Mouse (Mus musculus): ENCODE data around the gene Kcnj10. TPM values are rescaled to one million over a fixed set of nuclear protein-coding genes. Genes with fewer than 3 reads are reported as not detected.

Kcnj10 gene
- polyA plus RNA-seq, 1 experiment from 2014 or later, result not detected

- no peak overlapping the region for H3K27ac ChIP-seq (replicated peaks)
- peaks cover 5% of the 10 kb centered on the region; the same call in 1 of the 2 replicates for H3K9me3 ChIP-seq
- no peak for ATAC-seq (ENCODE audit: extremely low read depth, insufficient number of reproducible peaks, low FRiP score, low TSS enrichment)
- H3K4me3 ChIP-seq, result no peak overlapping the region
- H3K27me3 ChIP-seq (replicated peaks), result peaks cover 72% of the 10 kb centered on the region
- H3K4me1 ChIP-seq, result peaks cover 10% of the 10 kb centered on the region; the same call in 1 of the 2 replicates
- no peak overlapping the region for H3K4me2 ChIP-seq
- no peak overlapping the region for H3K9ac ChIP-seq
- 0 out of 2 replicates have a peak, but pooled peaks cover 7% of the 10 kb centered on the region for H3K36me3 ChIP-seq
- 56% methylated on average over 6 of the region's 6 CpGs for WGBS
Measured at GRCm38 (mm10) chr1:172323801-172324359, 17.1 kb upstream of the Kcnj10 start.

- Histone ChIP-seq H3K4me3 (no peak overlapping the region), H3K36me3 (0 out of 2 replicates have a peak, but pooled peaks cover under 1% of the 10 kb centered on the region), H3K4me2 (no peak overlapping the region), H3K9me3 (peaks cover 5% of the 10 kb centered on the region; the same call in 1 of the 2 replicates), H3K4me1 (peaks cover 10% of the 10 kb centered on the region; the same call in 1 of the 2 replicates), H3K9ac (no peak overlapping the region), H3K27me3 (replicated peaks) (peaks cover 80% of the 10 kb centered on the region), H3K27ac (replicated peaks) (no peak overlapping the region)
- WGBS, result 14% methylated on average over 7 of the region's 7 CpGs
- ATAC-seq (ENCODE audit: extremely low read depth, insufficient number of reproducible peaks, low FRiP score, low TSS enrichment), result no peak; the same call in 1 of the 2 replicates
Measured at GRCm38 (mm10) chr1:172324725-172325124, 16.3 kb upstream of the Kcnj10 start.

GRCm38 (mm10) chr1:172325680-172326535, 15.1 kb upstream of the Kcnj10 start:
- WGBS, result 18% methylated on average over 94 of the region's 94 CpGs

GRCm38 (mm10) chr1:172326684-172327083, 14.3 kb upstream of the Kcnj10 start:
- peak overlapping the region; percentile 52 for H3K4me3 ChIP-seq
- no peak for ATAC-seq (ENCODE audit: extremely low read depth, insufficient number of reproducible peaks, low FRiP score, low TSS enrichment)
- H3K9ac ChIP-seq, result peak overlapping the region; percentile 66; the same call in 1 of the 2 replicates
- H3K36me3 ChIP-seq, result no peaks in the 10 kb centered on the region
- H3K27me3 ChIP-seq (replicated peaks), result peaks cover 96% of the 10 kb centered on the region
- H3K4me2 ChIP-seq, result peak overlapping the region; percentile 81
- H3K9me3 ChIP-seq, result peaks cover 5% of the 10 kb centered on the region; the same call in 1 of the 2 replicates
- no peak overlapping the region for H3K27ac ChIP-seq (replicated peaks)
- WGBS, result 46% methylated on average over 11 of the region's 11 CpGs
- H3K4me1 ChIP-seq, result peaks cover 10% of the 10 kb centered on the region; the same call in 1 of the 2 replicates

More at GRCm38 (mm10) chr1:172325680-172326535, 15.1 kb upstream of the Kcnj10 start:
- H3K4me2 ChIP-seq, result peak overlapping the region; percentile 81
- peak overlapping the region; percentile 52 for H3K4me3 ChIP-seq
- peaks cover 5% of the 10 kb centered on the region; the same call in 1 of the 2 replicates for H3K9me3 ChIP-seq
- H3K9ac ChIP-seq, result peak overlapping the region; percentile 66
- H3K27me3 ChIP-seq (replicated peaks), result peaks cover 92% of the 10 kb centered on the region
- ATAC-seq (ENCODE audit: extremely low read depth, insufficient number of reproducible peaks, low FRiP score, low TSS enrichment), result no peak
- H3K4me1 ChIP-seq, result peaks cover 10% of the 10 kb centered on the region; the same call in 1 of the 2 replicates
- no peaks in the 10 kb centered on the region for H3K36me3 ChIP-seq
- H3K27ac ChIP-seq (replicated peaks), result no peak overlapping the region

GRCm38 (mm10) chr1:172327206-172328001, 13.6 kb upstream of the Kcnj10 start:
- 74% methylated on average over 16 of the region's 16 CpGs for WGBS
- Histone ChIP-seq H3K4me1 (peaks cover 10% of the 10 kb centered on the region; the same call in 1 of the 2 replicates), H3K4me2 (no peak overlapping the region), H3K27ac (replicated peaks) (no peak overlapping the region), H3K9ac (no peak overlapping the region), H3K4me3 (no peak overlapping the region), H3K27me3 (replicated peaks) (peaks cover 94% of the 10 kb centered on the region), H3K36me3 (no peaks in the 10 kb centered on the region), H3K9me3 (peaks cover 5% of the 10 kb centered on the region; the same call in 1 of the 2 replicates)
- no peak for ATAC-seq (ENCODE audit: extremely low read depth, insufficient number of reproducible peaks, low FRiP score, low TSS enrichment)

GRCm38 (mm10) chr1:172328041-172328440, 13.0 kb upstream of the Kcnj10 start:
- Histone ChIP-seq H3K9me3 (peaks cover 5% of the 10 kb centered on the region; the same call in 1 of the 2 replicates), H3K36me3 (no peaks in the 10 kb centered on the region)
- WGBS, result 66% methylated on average over 3 of the region's 3 CpGs

GRCm38 (mm10) chr1:172328461-172328860, 12.5 kb upstream of the Kcnj10 start:
- no peak overlapping the region for H3K4me3 ChIP-seq
- H3K4me2 ChIP-seq, result no peak overlapping the region
- peaks cover 93% of the 10 kb centered on the region for H3K27me3 ChIP-seq (replicated peaks)
- no peak overlapping the region for H3K9ac ChIP-seq
- H3K9me3 ChIP-seq, result peaks cover 5% of the 10 kb centered on the region; the same call in 1 of the 2 replicates
- 60% methylated on average over 7 of the region's 7 CpGs for WGBS
- no peak for ATAC-seq (ENCODE audit: extremely low read depth, insufficient number of reproducible peaks, low FRiP score, low TSS enrichment)
- H3K27ac ChIP-seq (replicated peaks), result no peak overlapping the region
- H3K4me1 ChIP-seq, result peaks cover 10% of the 10 kb centered on the region; the same call in 1 of the 2 replicates
- no peaks in the 10 kb centered on the region for H3K36me3 ChIP-seq

More at GRCm38 (mm10) chr1:172328041-172328440, 13.0 kb upstream of the Kcnj10 start:
- no peak overlapping the region for H3K27ac ChIP-seq (replicated peaks)
- no peak overlapping the region for H3K4me2 ChIP-seq
- H3K27me3 ChIP-seq (replicated peaks), result peaks cover 93% of the 10 kb centered on the region
- ATAC-seq (ENCODE audit: extremely low read depth, insufficient number of reproducible peaks, low FRiP score, low TSS enrichment), result no peak
- no peak overlapping the region for H3K9ac ChIP-seq
- peaks cover 10% of the 10 kb centered on the region; the same call in 1 of the 2 replicates for H3K4me1 ChIP-seq
- no peak overlapping the region for H3K4me3 ChIP-seq

GRCm38 (mm10) chr1:172329131-172329530, 11.9 kb upstream of the Kcnj10 start, which contains the start of gene Kcnj9:
TSS of gene Kcnj9 (minus strand) at chr1:172329318.
- no peaks in the 10 kb centered on the region for H3K36me3 ChIP-seq
- peaks cover 5% of the 10 kb centered on the region; the same call in 1 of the 2 replicates for H3K9me3 ChIP-seq
- H3K9ac ChIP-seq, result no peak within 1 kb of the TSS; the same call in 1 of the 2 replicates
- peaks cover 96% of the 10 kb centered on the region for H3K27me3 ChIP-seq (replicated peaks)
- H3K4me1 ChIP-seq, result peaks cover 10% of the 10 kb centered on the region; the same call in 1 of the 2 replicates
- no peak within 1 kb of the TSS for H3K4me2 ChIP-seq
- no peak for ATAC-seq (ENCODE audit: extremely low read depth, insufficient number of reproducible peaks, low FRiP score, low TSS enrichment)
- no peak within 1 kb of the TSS for H3K27ac ChIP-seq (replicated peaks)
- 17% methylated on average over 9 of the region's 9 CpGs for WGBS
- H3K4me3 ChIP-seq, result no peak within 1 kb of the TSS

GRCm38 (mm10) chr1:172329616-172330015, 11.4 kb upstream of the Kcnj10 start:
- Histone ChIP-seq H3K36me3 (no peaks in the 10 kb centered on the region), H3K9ac (no peak overlapping the region), H3K4me2 (no peak overlapping the region), H3K4me3 (no peak overlapping the region), H3K9me3 (peaks cover 5% of the 10 kb centered on the region; the same call in 1 of the 2 replicates), H3K4me1 (peaks cover 10% of the 10 kb centered on the region; the same call in 1 of the 2 replicates), H3K27ac (replicated peaks) (no peak overlapping the region), H3K27me3 (replicated peaks) (peaks cover 96% of the 10 kb centered on the region)
- 58% methylated on average over 6 of the region's 6 CpGs for WGBS
- ATAC-seq (ENCODE audit: extremely low read depth, insufficient number of reproducible peaks, low FRiP score, low TSS enrichment), result no peak

- no peak for ATAC-seq (ENCODE audit: extremely low read depth, insufficient number of reproducible peaks, low FRiP score, low TSS enrichment)
- WGBS, result 68% methylated on average over 8 of the region's 8 CpGs
- H3K27me3 ChIP-seq (replicated peaks), result peaks cover 98% of the 10 kb centered on the region
Measured at GRCm38 (mm10) chr1:172331422-172331947, 9.5 kb upstream of the Kcnj10 start.

More at GRCm38 (mm10) chr1:172331422-172331947, 9.5 kb upstream of the Kcnj10 start:
- H3K27ac ChIP-seq (replicated peaks), result no peak overlapping the region
- H3K4me2 ChIP-seq, result no peak overlapping the region
- peaks cover 3% of the 10 kb centered on the region; the same call in 1 of the 2 replicates for H3K9me3 ChIP-seq
- H3K4me1 ChIP-seq, result 0 out of 2 replicates have a peak, but pooled peaks cover under 1% of the 10 kb centered on the region
- no peak overlapping the region for H3K4me3 ChIP-seq
- no peaks in the 10 kb centered on the region for H3K36me3 ChIP-seq
- H3K9ac ChIP-seq, result no peak overlapping the region
